Mouse (Mus musculus) urinary bladder, postnatal 4 days (tissue): ENCODE measurements around the gene Zfp990.
"Not testable (repeated sequence)": the region's sequence is repeated elsewhere in the genome, so short reads cannot be mapped to it uniquely, and the experiment has no call there.

ENCODE experiments used
- DNase-seq, 2 experiments: peaks; one replicate each; pipeline ENCODE4 v3.0.0; 2021 to 2022; ENCODE audit warnings: low spot score in 2 of 2

The Zfp990 gene

DNA sequence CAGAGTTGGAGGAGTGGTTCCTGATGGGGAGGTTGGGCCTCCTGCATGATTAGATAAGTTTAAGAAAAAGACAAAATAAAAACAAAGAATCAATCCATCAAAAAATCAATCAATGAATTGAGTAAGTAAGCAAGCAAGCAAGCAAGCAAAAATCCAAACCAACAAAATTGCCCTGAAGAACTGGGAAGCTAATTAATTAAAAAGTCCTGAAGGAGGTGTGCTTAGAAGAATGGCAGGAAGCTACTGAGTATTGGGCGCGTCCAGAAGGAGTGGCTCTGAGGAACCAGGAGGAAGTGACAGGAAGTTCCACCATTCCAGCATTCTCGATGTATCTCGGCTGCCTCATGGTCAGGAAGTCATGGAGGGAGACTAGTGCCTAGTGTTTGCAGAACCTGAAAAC, at the start of gene Zfp990:
Gene Zfp990 (plus strand): TSS at position 301 of the 400 bp plus-strand sequence.
- not testable (repeated sequence) for DNase-seq

DNA sequence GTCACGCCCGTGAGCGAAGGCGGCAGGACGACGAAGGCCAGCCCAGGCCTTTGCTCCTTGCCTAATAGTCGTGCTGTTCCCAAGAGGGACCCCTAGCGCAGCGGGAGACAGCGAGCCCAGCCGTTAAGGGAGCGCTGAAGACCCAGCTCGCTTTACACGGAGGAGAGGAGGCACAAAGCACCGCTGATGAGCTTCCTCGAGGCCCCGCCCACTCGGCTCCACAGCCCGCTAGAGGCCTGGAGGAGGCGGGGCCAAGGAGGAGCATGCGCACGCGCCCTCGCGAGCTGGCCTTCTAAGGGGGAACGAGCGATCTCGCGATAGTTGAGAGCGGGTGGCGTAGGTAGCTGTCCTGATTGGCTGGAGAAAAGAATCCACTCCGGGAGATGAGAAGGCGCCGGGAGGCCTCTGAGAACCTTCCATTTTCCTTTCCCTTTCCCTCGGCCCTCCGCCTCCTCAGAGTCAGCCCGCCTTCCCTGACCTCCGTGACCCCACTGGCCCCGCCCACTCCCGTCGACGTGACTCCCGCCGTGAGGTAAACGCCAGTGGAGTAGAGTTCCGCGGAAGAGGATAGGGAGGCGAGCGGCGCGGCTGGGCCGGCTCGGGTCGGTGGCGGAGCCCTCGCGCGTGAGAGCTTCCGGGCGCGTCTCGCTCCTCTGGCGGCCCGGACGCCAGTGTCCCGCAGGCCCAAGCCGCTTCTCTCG, 46.9 kb upstream of the Zfp990 start:
- not testable (repeated sequence) for DNase-seq

DNA sequence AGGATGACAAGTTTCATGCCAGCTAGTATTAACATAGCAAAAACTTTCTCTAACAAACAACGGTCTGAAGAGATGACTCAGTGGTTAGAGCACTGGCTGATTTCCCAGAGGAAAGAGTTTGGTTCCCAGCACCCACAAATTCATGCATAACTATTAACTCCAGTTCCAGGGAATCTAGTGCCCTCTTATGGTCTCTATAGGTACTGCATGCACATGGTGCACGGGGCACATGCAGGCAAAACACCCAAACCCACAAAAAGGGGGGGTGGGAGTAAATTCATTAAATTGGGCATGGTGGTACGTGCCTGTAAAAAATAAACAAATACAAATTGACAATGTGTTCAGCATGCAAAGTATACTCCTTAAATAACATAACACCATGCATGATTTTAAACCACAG, 32.4 kb upstream of the Zfp990 start:
- DNase-seq = no peak

DNA sequence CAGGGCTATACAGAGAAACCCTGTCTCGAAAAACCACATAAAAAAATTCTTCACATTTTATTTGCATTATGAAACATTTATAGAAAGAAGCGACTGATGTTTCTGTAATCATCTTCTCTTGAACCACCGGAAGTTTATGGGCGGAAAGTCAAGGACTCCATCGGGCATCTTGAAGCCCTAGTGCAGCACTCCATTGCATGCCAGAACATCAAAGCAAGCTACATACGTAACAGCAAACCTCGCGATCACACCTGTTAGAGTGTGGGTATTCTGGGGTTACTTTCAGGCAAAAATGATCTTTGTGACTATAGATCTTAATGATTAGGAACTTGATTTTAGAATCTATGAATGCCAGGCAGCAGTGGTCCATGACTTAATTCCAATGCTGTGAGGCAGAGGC, 29.9 kb upstream of the Zfp990 start:
- not testable (repeated sequence) for DNase-seq

DNA sequence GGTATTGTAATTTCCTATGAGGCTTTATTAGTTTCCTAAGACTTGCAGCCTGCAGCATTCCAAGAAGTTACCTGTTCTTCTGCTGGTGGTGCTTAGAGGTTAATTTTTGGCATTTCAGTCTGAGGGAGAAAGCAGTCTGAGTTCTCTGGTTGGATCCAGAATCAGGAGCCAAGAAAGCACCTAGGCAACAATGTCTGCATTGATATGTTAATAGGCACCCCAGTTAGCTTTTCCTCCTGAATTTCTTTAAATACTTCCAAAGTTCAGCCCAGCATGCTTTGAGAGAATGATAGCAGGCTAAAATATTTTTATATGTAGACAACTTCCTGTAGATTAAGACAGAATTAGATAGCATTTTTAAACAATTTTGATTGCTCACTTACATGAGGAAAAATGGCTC, 21.2 kb upstream of the Zfp990 start:
- DNase-seq = no peak

DNA sequence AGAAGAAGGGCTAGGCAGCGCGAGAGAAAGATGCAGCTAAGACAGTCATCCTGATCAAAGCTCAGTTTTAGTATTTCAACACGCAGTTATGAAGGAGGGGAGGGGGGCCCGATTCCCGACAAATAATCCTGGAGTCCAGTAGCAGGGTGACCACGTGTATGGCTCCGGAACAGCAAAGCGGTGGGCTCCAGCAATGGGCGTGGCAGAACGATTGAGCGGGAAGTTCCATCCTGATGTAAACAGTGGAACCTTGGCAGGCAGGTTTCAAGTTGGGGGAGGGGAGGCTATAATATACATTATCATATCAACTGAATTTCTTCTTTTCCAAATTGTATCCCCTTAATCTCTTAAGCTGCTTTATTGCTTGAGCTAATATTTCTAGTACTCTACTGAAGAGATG, 18.4 kb upstream of the Zfp990 start:
- DNase-seq = no peak

DNA sequence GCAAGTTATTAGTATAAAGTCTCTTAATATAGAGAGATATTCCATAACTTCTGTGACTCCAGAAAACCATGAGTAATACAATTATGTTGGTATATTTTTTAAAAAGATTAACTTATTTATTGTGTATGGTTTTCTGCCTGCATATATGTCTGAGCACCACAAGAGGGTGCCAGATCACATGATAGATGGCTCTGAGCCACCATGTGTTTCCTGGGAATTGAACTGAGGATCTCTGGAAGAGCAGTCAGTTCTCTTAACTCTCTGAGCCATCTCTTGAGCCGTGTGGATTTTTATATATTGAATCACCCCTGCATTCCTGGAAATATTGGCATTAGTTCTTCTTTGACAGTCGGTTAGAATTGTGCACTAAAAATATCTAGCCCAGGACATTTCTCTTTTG, 17.2 kb upstream of the Zfp990 start:
- DNase-seq = not testable (repeated sequence)

DNA sequence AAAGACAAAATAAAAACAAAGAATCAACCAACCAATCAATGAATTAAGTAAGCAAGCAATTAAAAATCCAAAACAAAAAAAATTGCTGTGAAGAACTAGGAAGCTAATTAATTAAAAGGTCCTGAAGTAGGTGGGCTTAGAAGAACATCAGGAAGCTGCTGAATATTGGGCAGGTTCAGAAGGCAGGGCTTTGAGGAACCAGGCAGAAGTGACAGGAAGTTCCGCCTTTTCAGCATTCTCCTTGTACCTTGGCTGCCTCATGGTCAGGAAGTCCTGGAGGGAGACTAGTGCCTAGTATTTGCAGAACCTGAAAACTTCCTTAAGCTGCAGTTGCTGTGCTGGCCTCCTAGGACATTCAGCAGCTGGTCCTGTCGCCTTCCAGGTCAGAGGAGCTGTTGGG, 4.1 kb downstream of the Zfp990 start:
- DNase-seq = not testable (repeated sequence)

DNA sequence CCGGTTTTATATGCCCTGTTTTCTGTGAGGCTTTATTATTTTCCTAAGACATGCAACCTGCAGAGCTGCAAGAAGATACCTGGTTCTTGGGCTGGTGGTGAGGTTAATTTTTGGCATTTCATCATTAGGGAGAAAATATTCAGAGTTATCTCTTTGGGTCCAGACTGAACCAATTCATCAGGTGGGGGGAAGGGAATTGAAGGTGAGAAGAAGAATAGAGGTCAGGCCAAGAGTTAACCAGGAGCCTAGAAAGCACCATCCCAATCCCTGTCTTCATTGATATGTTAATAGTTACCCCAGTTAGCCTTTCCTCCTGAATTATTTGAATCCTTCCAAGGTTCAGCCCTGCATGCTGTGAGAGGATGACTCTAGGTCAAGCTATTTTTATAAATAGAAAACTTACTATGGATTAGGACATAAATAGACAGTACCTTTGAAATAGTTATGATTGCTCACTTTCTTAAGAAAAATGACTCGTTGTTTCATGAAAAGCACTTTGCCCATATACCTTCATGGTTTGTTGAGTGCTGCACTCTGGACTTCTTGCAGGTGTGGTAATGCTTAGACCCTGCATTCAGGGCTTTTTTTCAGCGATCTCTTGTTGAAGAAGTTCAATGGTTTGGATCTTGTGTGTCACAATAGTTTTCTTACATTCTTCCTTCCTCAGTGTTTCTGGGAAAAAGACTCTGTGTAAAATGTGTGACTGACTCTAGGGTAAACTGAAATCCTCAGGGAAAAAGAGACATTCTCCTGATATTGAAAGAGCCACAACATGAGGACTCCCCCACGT, 5.4 kb downstream of the Zfp990 start:
- not testable (repeated sequence) for DNase-seq

DNA sequence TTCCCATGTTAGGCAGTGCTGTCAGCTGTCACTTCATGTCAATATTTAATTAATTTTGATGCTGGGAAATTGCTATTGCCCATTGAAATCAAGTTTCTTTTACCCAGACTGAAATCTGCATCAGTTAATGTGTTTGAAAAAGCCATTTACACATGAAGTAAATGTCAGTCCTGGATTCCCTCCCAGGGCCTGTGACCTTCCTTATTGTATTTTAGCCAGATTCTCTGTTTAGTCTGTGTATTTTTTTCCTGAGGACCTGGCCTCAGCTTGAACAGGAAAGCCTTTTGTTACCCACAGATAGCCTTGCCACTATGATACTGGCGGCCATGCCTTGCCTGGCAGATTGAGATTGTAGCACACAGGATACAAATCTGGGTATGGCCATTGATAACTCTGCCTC, 6.8 kb downstream of the Zfp990 start:
- not testable (repeated sequence) for DNase-seq

DNA sequence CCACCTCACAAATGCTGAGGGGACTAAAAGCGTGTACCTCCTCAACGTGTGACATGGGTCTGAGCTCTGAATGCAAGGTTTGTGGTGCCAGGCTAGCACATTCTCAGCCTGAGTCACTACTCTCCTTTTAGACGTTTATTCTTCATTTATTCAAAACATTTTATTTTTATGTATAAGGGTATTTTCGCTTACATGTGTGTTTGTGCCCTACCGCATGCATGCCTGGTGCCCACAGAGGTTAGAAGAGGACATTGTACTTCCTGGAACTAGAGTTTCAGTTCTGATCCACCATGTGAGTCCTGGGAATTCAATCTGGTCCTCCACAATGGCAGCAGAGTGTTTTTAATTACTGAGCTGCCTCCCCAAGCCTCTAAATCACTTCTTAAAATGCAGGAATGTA, 33.3 kb downstream of the Zfp990 start:
- not testable (repeated sequence) for DNase-seq

DNA sequence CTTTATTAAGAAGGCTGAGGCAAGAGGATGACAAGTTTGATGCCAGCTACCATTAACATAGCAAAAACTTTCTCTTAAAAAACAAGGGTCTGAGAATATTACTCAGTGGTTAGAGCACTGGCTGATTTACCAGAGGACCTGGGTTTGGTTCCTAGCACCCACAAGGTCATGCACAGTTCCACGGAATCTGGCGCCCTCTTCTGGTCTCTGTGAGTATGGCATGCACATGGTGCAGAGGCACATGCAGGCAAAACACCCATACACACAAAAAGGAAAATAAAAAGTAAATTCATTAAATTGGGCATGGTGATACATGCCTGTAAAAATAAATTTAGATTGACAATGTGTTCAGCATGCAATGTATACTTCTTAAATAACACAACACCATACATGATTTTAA, 34.5 kb downstream of the Zfp990 start:
- DNase-seq = not testable (repeated sequence)

DNA sequence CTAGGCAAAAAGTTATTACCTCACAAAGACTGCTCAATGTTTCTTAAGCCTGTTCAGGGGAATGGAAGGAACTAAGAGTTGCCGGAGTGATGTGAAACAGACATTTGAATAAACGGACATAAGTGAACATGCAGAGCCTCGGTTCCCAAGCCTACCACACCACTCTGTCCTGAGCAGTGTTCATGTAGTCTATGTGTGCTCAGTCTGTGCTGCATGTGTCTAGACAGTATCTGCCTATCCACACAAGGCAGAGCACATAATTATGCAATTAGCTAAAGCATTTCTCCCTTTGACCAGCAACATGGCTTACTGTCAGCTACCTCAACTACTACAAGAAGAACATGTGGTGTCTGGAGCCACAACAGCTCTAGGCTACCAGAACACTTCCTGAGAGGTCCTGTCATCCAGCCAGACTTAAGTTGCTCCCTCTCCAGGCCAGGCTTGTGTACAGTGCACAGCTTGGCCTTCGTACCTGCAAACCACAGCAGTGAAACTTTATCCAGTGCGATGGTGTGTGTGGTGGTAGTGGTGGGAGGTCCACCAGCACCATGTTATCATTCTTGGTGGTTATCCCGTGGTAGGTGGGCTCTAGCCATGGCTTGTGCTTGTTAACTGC, 35.3 kb downstream of the Zfp990 start:
- DNase-seq = not testable (repeated sequence)

DNA sequence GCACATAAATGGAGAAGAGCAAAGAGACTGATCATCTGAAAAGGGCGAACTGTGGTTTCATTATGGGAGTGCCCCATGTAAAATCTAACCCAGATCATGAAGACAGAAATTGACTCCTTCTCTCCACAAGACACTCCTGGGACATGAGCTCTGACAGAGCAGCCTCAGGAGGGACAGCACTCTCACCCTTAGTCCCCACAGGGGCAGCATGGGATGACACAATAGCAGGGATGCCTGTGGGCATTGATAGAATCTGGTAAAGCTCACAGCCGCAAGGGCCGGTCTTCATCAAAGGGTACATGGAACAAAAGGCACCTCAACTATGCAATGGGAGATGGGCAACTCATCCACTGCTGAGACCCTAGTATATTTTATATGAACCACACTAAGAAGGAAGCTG, 35.9 kb downstream of the Zfp990 start:
- DNase-seq = not testable (repeated sequence)

DNA sequence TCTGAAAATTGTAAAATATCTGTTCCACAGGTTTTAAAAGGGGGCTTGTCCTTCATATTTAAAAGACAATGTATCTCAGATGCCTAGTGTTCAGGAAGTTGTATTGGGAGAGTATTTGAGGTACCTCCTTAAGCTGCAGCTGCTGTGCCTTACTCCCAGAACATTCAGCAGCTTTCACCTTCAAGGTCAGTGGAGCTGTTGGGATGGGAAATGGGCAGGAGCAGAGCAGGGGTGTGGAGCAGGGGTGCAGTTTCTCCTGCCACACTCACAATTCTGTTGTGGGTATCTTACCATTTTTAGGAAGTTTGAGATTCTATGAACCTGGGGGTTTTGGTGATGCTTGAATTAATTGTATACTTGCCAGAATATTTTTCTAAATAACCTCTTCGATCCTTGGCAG, 46.1 kb downstream of the Zfp990 start:
- DNase-seq = no peak

DNA sequence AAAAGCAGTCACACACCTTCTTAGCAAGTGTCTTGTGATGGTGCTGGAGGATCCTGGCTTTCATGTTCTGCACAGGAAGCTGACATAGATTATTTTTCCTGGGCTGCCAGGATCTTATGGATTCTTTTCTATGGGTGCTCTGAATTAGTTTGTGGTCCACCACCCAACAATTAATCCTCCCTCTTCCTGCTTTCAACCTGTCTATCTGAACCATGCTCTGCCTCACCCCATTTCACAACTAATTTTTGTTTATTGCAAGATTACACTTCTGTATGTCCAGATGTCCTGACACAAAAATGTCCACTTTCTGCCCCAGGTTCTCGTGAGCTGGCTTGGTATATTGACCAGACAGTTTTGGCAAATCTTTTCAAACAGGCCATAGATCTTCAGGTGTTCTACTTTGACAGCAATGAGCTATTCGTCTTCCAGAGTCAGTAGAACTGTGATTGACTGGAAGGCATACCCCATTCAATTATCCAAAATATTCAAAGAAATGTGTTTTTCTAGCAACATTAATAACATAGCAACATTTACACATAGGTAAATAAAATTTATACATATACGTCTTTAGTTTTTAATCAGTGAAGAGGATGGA, 49.0 kb downstream of the Zfp990 start:
- no peak for DNase-seq

DNA sequence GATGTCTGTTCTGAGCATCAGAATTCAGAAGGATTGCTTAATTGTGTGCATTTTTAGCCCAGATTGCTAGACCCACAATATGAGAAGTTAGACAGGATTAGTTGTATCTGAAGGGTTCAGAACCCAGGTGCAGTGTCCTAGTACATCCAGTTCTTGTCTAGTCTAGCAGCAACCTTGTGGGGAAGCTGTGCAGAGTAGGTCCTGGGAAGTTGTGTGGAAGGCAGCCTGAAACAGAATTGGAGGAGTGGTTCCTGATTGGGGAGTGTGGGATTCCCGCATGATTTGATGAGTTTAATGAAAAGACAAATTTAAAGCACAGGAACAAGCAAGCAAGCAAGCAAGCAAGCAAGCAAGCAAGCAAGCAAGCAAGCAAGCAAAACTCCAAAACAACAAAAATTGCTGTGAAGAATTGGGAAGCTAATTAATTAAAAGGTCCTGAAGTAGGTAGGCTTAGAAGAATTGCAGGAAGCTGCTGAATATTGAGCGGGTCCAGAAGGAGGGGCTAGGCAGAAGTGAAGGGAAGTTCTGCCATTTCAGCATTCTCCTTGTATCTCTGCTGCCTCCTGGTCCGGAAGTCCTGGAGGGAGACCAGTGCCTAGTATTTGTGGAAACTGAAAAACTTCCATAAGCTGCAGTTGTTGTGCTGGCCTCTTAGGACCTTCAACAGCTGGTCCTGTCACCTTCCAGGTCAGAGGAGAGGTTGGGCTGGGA, 53.7 kb downstream of the Zfp990 start:
- DNase-seq = no peak

DNA sequence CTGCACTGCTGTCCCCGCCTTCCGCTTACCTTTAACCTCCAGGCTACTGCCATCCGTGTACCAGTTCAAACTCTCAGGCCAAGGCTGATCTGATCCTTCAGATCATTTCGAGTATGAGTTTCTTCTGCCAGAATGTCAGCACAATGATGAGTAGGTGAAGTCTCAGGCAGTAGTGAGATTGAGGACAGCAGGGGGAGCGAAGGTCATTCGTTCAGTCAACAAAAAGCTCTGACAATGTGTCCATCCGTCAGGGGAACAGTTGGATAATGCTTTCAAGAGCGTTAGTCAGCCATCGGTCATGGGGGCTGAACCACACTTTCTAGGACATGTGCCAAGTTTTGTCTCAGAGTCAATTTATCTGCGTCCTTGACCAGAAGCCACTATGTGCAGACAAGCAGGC, 59.9 kb downstream of the Zfp990 start:
- DNase-seq = not testable (repeated sequence)

DNA sequence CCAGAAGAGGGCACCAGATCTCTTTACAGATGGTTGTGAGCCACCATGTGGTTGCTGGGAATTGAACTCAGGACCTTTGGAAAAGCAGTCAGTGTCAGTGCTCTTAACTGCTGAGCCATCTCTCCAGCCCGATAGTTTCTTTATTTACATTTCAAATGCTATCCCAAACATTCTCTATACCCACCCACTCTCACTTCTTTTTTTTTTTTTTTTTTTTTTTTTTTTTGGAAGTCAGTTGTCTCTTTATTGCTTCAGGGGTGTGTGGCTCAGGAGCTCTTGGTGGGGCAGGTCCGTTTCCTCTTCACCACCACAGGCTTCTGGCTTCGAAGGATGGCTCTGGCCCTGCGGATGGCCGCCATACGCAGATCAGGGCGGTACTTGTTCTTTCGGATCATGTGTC, 66.1 kb downstream of the Zfp990 start:
- DNase-seq = not testable (repeated sequence)

DNA sequence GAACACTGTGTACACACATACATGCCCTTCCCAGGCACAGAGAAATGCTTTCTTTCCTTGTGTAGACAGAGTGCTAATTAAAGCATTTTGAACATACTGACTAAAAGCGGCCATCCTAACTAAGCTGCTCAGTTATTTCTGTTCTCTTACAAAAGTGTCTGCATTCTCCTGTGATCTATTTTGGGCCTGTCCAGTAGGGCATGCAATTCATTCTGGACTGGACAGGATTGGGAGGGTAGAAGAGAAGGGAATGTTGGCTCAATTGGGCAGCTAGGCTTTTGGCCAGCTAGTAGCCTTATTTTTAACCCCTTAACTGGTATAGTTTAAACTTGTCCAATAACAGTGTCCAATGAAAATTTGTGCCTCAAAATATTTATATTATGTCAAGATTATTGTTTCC, 69.8 kb downstream of the Zfp990 start:
- DNase-seq = not testable (repeated sequence)

DNA sequence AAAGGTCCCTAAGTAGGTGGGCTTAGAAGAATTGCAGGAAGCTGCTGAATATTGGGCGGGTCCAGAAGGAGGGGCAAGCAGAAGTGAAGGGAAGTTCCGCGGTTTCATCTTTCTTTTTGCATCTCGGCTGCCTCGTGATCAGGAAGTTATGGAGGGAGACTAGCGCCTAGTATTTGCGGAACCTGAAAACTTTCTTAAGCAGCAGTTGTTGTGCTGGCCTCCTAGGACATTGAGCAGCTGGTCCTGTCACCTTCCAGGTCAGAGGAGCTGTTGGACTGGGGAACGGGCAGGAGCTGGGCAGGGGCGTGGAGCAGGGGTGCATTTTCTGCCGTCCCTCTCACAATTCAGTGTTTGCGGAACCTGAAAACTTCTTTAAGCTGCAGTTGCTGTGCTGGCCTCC, 74.5 kb downstream of the Zfp990 start, which contains the start of gene Gm13212:
Gene Gm13212 (plus strand): TSS at position 89 of the 400 bp plus-strand sequence.
- not testable (repeated sequence) for DNase-seq

DNA sequence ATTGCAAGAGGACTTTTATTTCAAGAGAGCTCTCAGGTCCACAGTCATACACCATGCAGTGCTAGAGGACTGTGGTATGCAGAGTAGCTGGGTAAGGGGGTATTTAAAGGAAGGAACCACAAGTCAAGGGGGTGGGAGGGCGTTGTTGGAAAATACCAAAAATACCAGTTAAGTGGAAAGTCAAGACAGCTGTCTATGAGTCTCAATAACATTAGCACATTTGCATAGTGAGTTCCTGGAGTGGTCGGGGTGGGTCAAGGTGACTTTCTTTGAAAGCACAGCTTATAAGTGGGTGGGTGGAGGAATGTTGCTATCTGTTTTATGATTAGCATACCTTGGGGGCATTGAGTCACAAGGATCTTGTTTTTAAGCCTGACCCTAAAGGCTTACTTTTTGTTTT, 75.5 kb downstream of the Zfp990 start:
- not testable (repeated sequence) for DNase-seq
